Comparison of ENCODE assay signal across 19 mouse cellular contexts in the genomic region with DNA sequence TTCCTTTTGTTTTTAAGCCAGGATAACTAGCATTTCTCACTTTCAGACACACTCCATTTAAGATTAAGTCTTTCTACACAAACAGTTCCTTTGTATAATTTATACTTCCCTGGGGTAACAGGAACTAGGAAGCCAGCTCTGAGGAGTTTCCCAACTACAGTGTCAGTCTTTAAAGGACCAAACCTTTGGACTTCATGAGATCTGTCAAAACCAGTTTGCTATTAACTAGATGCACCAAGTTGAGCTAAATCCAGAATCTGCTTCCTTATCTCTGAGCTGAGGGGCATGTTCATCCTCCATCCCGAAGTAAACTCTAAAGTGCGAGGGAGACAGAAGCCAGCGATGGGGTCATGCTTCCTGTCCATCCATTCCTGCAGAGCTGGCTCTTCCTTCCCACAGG.
"Had no signal": no experiment of that assay in that cellular context is flagged by ENCODE, and none has a peak within 500 bp of the region (broad histone marks: within the 10 kb centered on the region; RNA-seq: fewer than 3 reads in every experiment).

No protein-coding gene starts in this region.

- H3K9me3 ChIP-seq: kidney, embryonic 15.5 days; limb, embryonic 12.5 days; limb, embryonic 15.5 days had no signal

- DNase-seq: kidney, postnatal 10 days; kidney, postnatal 4 days; left cerebral cortex, postnatal 4 days; lung, adult 2 months; lung, postnatal 14 days; lung, postnatal 4 days; midbrain, embryonic 14.5 days; right cerebral cortex, postnatal 4 days; thymus, adult 2 months; thymus, postnatal 14 days; thymus, postnatal 4 days had no signal

- H3K27ac ChIP-seq: hindbrain, embryonic 14.5 days; hindbrain, postnatal 0 days; kidney, embryonic 15.5 days; limb, embryonic 12.5 days; limb, embryonic 15.5 days; stomach, postnatal 0 days had no signal

- H3K27me3 ChIP-seq: kidney, embryonic 15.5 days; limb, embryonic 12.5 days; limb, embryonic 15.5 days had no signal

- H3K9ac ChIP-seq: hindbrain, embryonic 14.5 days; kidney, embryonic 15.5 days; limb, embryonic 12.5 days; limb, embryonic 15.5 days had no signal

- ATAC-seq: hindbrain, postnatal 0 days; inflammation-experienced regulatory T-cells, adult 6 months had no signal

- H3K4me2 ChIP-seq: hindbrain, embryonic 14.5 days; kidney, embryonic 15.5 days; limb, embryonic 12.5 days; limb, embryonic 15.5 days; midbrain, embryonic 11.5 days had no signal

- H3K4me1 ChIP-seq: kidney, embryonic 15.5 days; limb, embryonic 12.5 days; limb, embryonic 15.5 days had no signal

- H3K4me3 ChIP-seq: kidney, embryonic 15.5 days; limb, embryonic 12.5 days; limb, embryonic 15.5 days had no signal
